Comparison of ENCODE assay signal across 16 mouse cellular contexts in genomic region chr11:115843141-115843890, GRCm38 (mm10). TPM values are rescaled to one million over a fixed set of nuclear protein-coding genes. Genes with fewer than 3 reads are reported as not detected.
DNase-seq lines count a peak whose midpoint lies in the region; ATAC-seq and TF ChIP-seq lines count a peak whose summit lies in the region.
"Had no signal": no experiment of that assay in that cellular context is flagged by ENCODE, and none has a peak within 500 bp of the region (broad histone marks: within the 10 kb centered on the region; RNA-seq: fewer than 3 reads in every experiment).

No protein-coding gene starts in this region.

- no peak for TF ChIP-seq EP300 in heart, postnatal 0 days (IDR thresholded peaks at IDR 0.05; ENCODE audit: low read depth)

- H3K4me1 ChIP-seq in heart, postnatal 0 days (ENCODE audit: control insufficient read depth, insufficient read depth) = peaks cover 41% of the 10 kb centered on the region
- H3K4me1 ChIP-seq in E14TG2a.4 (replicated peaks; ENCODE audit: low read depth, low read length) (peaks cover 79% of the 10 kb centered on the region), G1E (ENCODE audit: insufficient read depth, low read depth, low read length) (peaks cover 57% of the 10 kb centered on the region)
- peaks cover 52% of the 10 kb centered on the region for H3K4me1 ChIP-seq in liver, embryonic 11.5 days (replicated peaks; ENCODE audit: control insufficient read depth, insufficient read depth, low read length)

- no peak overlapping the region for H3K4me3 ChIP-seq in heart, postnatal 0 days (ENCODE audit: low read depth, low read length)
- peak overlapping the region; percentile 52 for H3K4me3 ChIP-seq in E14TG2a.4 (replicated peaks; ENCODE audit: low read length)
- H3K4me3 ChIP-seq in G1E (ENCODE audit: low read depth, low read length) = peak overlapping the region; percentile 25; the same call in 1 of the 2 replicates
- no peak overlapping the region for H3K4me3 ChIP-seq in liver, embryonic 11.5 days (ENCODE audit: low read depth, low read length)
- H3K4me3 ChIP-seq: forebrain, embryonic 12.5 days; gastrocnemius, adult 2 months; hindbrain, embryonic 12.5 days; layer of hippocampus, adult 2 months had no signal

- no peaks in the 10 kb centered on the region for H3K9me3 ChIP-seq in heart, postnatal 0 days (replicated peaks; ENCODE audit: control insufficient read depth, low read length)
- H3K9me3 ChIP-seq in E14TG2a.4 (ENCODE audit: low read length) (no peaks in the 10 kb centered on the region), G1E (replicated peaks) (no peaks in the 10 kb centered on the region)
- H3K9me3 ChIP-seq in liver, embryonic 11.5 days (ENCODE audit: control insufficient read depth, low read length) = peaks cover 3% of the 10 kb centered on the region
- H3K9me3 ChIP-seq: hindbrain, embryonic 12.5 days had no signal

- H3K27ac ChIP-seq in heart, postnatal 0 days (ENCODE audit: low read depth) = peak overlapping the region; percentile 93
- peak overlapping the region; percentile 87 for H3K27ac ChIP-seq in liver, embryonic 11.5 days (ENCODE audit: low read depth, low read length)
- H3K27ac ChIP-seq: gastrocnemius, adult 2 months; layer of hippocampus, adult 2 months had no signal

- 74% methylated on average over 14 of the region's 14 CpGs for WGBS in heart, postnatal 0 days
- 79% methylated on average over 12 of the region's 14 CpGs for WGBS in liver, embryonic 11.5 days

- H3K36me3 ChIP-seq in heart, postnatal 0 days (replicated peaks; ENCODE audit: control insufficient read depth, insufficient read depth, low read length) = peaks cover 25% of the 10 kb centered on the region
- H3K36me3 ChIP-seq in E14TG2a.4 (ENCODE audit: insufficient read depth, low read length) = peaks cover 41% of the 10 kb centered on the region
- H3K36me3 ChIP-seq in G1E (replicated peaks) = peaks cover 57% of the 10 kb centered on the region
- H3K36me3 ChIP-seq in liver, embryonic 11.5 days (ENCODE audit: control insufficient read depth, insufficient read depth, low read length) = peaks cover 15% of the 10 kb centered on the region
- H3K36me3 ChIP-seq: forebrain, embryonic 12.5 days; hindbrain, embryonic 12.5 days had no signal

- H3K9ac ChIP-seq in heart, postnatal 0 days (replicated peaks; ENCODE audit: low read depth, low read length) = no peak overlapping the region
- H3K9ac ChIP-seq in liver, embryonic 11.5 days (ENCODE audit: low read depth, low read length) = no peak overlapping the region; the same call in 1 of the 2 replicates
- H3K9ac ChIP-seq: hindbrain, embryonic 12.5 days had no signal

- no peak for TF ChIP-seq CTCF in heart, postnatal 0 days (IDR thresholded peaks at IDR 0.05; ENCODE audit: low read depth)
- TF ChIP-seq CTCF in E14TG2a.4 (conservative IDR thresholded peaks at IDR 0.05; ENCODE audit: low read length) = no peak
- no peak for TF ChIP-seq CTCF in G1E (IDR thresholded peaks at IDR 0.05; ENCODE audit: low read depth, low read length)

- DNase-seq in heart, postnatal 0 days (ENCODE audit: low spot score) = no peak
- no peak for DNase-seq in heart, adult 11 months
- no peak for DNase-seq in G1E (ENCODE audit: low spot score)
- DNase-seq in liver, embryonic 11.5 days (ENCODE audit: low spot score) = no peak
- no peak for DNase-seq in thymus, postnatal 0 days (ENCODE audit: low spot score)
- no peak for DNase-seq in adrenal gland, postnatal 10 days
- DNase-seq: cerebellum, adult 8-10 months; gastrocnemius, adult 2 months; lung, postnatal 14 days; midbrain, embryonic 14.5 days; thymus, postnatal 14 days had no signal

- no peak overlapping the region for H3K4me2 ChIP-seq in heart, postnatal 0 days (ENCODE audit: low read depth, low read length)
- H3K4me2 ChIP-seq in liver, embryonic 11.5 days = no peak overlapping the region
- H3K4me2 ChIP-seq: forebrain, embryonic 12.5 days; hindbrain, embryonic 12.5 days had no signal

- no peaks in the 10 kb centered on the region for H3K27me3 ChIP-seq in heart, postnatal 0 days (ENCODE audit: control insufficient read depth, insufficient read depth, low read length)
- H3K27me3 ChIP-seq in E14TG2a.4 (ENCODE audit: insufficient read depth, low read length) (no peaks in the 10 kb centered on the region), G1E (ENCODE audit: insufficient read depth, low read length) (no peaks in the 10 kb centered on the region)
- no peaks in the 10 kb centered on the region for H3K27me3 ChIP-seq in liver, embryonic 11.5 days (replicated peaks; ENCODE audit: control insufficient read depth, insufficient read depth, low read length)
- H3K27me3 ChIP-seq: forebrain, embryonic 12.5 days; hindbrain, embryonic 12.5 days had no signal

- no peak for ATAC-seq in heart, postnatal 0 days (ENCODE audit: insufficient read depth, low read depth)
- ATAC-seq in G1E (ENCODE audit: extremely low read depth, insufficient number of reproducible peaks, low FRiP score, poor library complexity, severe bottlenecking) = no peak
- no peak for ATAC-seq in liver, embryonic 11.5 days (replicated peaks; ENCODE audit: low FRiP score)
- ATAC-seq: activated CD4-positive, CD25-positive, alpha-beta regulatory T cell, adult 4 months had no signal

RNA-seq across cellular contexts. Expression of gene Myo15b, which starts 14.9 kb away (rescaled TPM):
- total RNA-seq in heart, postnatal 0 days (2014; rRNA removed; ENCODE audit: low replicate concordance) = not detected in 2 replicates
- 0.04 and 0.11 TPM in 2 replicates for polyA plus RNA-seq in heart, postnatal 0 days (2015; fragmentation: Nextera tagmentation; extraction: Ambion mirVana)
- total RNA-seq in G1E (2014; fragmentation: Nextera tagmentation) (1.1 TPM in 1 of 2 replicates, not detected in the other), G1E (2017) (0.16 and 0.17 TPM in 2 replicates)
- polyA plus RNA-seq in G1E (2012) = 0.33 and 0.35 TPM in 2 replicates
- 0.56 and 0.89 TPM in 2 replicates for polyA plus RNA-seq in liver, embryonic 11.5 days (2014; fragmentation: Nextera tagmentation; extraction: Ambion mirVana)
- 1.4 and 1.5 TPM in 2 replicates for polyA plus RNA-seq in thymus, postnatal 0 days (2015; fragmentation: Nextera tagmentation; extraction: Ambion mirVana)
- total RNA-seq in adrenal gland, postnatal 10 days (2021) = 1 to 10 TPM in 1 of 2 experiments, under 1 TPM in 1; 0.91 to 1.2 TPM
- total RNA-seq: gastrocnemius, adult 2 months had no signal
- polyA plus RNA-seq: activated CD4-positive, CD25-positive, alpha-beta regulatory T cell, adult 4 months; midbrain, embryonic 14.5 days had no signal

RNA-seq across cellular contexts. Expression of gene Llgl2, which starts 19.5 kb away (rescaled TPM):
- total RNA-seq in heart, postnatal 0 days (2014; rRNA removed; ENCODE audit: low replicate concordance) = 49.8 and 85.5 TPM in 2 replicates
- 12.7 and 14.1 TPM in 2 replicates for polyA plus RNA-seq in heart, postnatal 0 days (2015; fragmentation: Nextera tagmentation; extraction: Ambion mirVana)
- 9.3 and 10.2 TPM in 2 replicates for total RNA-seq in G1E (2014; fragmentation: Nextera tagmentation)
- 8.0 and 10.5 TPM in 2 replicates for total RNA-seq in G1E (2017)
- polyA plus RNA-seq in G1E (2012) = 18.1 and 22.5 TPM in 2 replicates
- 15.6 and 18.7 TPM in 2 replicates for polyA plus RNA-seq in liver, embryonic 11.5 days (2014; fragmentation: Nextera tagmentation; extraction: Ambion mirVana)
- 15.6 and 15.7 TPM in 2 replicates for polyA plus RNA-seq in thymus, postnatal 0 days (2015; fragmentation: Nextera tagmentation; extraction: Ambion mirVana)
- total RNA-seq in adrenal gland, postnatal 10 days (2021) = 10 to 100 TPM; 12.7 to 14.0 TPM

RNA-seq across cellular contexts. Expression of gene Tsen54, which starts 28.8 kb away (rescaled TPM):
- total RNA-seq in heart, postnatal 0 days (2014; rRNA removed; ENCODE audit: low replicate concordance) = 35.5 and 58.5 TPM in 2 replicates
- polyA plus RNA-seq in heart, postnatal 0 days (2015; fragmentation: Nextera tagmentation; extraction: Ambion mirVana) = 14.8 and 17.7 TPM in 2 replicates
- 6.2 and 6.6 TPM in 2 replicates for total RNA-seq in G1E (2014; fragmentation: Nextera tagmentation)
- 16.8 and 18.7 TPM in 2 replicates for total RNA-seq in G1E (2017)
- 33.0 and 37.5 TPM in 2 replicates for polyA plus RNA-seq in G1E (2012)
- polyA plus RNA-seq in liver, embryonic 11.5 days (2014; fragmentation: Nextera tagmentation; extraction: Ambion mirVana) = 36.1 and 36.4 TPM in 2 replicates
- 23.4 and 23.5 TPM in 2 replicates for polyA plus RNA-seq in thymus, postnatal 0 days (2015; fragmentation: Nextera tagmentation; extraction: Ambion mirVana)
- total RNA-seq in adrenal gland, postnatal 10 days (2021) = 10 to 100 TPM; 13.8 to 19.4 TPM

RNA-seq across cellular contexts. Expression of gene Caskin2, which starts 29.9 kb away (rescaled TPM):
- 62.1 and 107 TPM in 2 replicates for total RNA-seq in heart, postnatal 0 days (2014; rRNA removed; ENCODE audit: low replicate concordance)
- 12.6 and 14.2 TPM in 2 replicates for polyA plus RNA-seq in heart, postnatal 0 days (2015; fragmentation: Nextera tagmentation; extraction: Ambion mirVana)
- total RNA-seq in G1E (2014; fragmentation: Nextera tagmentation) (not detected in 2 replicates), G1E (2017) (0.17 and 0.33 TPM in 2 replicates)
- 0.02 and 0.04 TPM in 2 replicates for polyA plus RNA-seq in G1E (2012)
- 13.5 and 14.0 TPM in 2 replicates for polyA plus RNA-seq in liver, embryonic 11.5 days (2014; fragmentation: Nextera tagmentation; extraction: Ambion mirVana)
- polyA plus RNA-seq in thymus, postnatal 0 days (2015; fragmentation: Nextera tagmentation; extraction: Ambion mirVana) = 3.5 and 3.7 TPM in 2 replicates
- total RNA-seq in adrenal gland, postnatal 10 days (2021) = 10 to 100 TPM; 43.3 to 47.0 TPM

RNA-seq across cellular contexts. Expression of gene Smim5, which starts 56.5 kb away (rescaled TPM):
- total RNA-seq in heart, postnatal 0 days (2014; rRNA removed; ENCODE audit: low replicate concordance) = 57.5 and 83.0 TPM in 2 replicates
- polyA plus RNA-seq in heart, postnatal 0 days (2015; fragmentation: Nextera tagmentation; extraction: Ambion mirVana) = 79.3 and 93.3 TPM in 2 replicates
- total RNA-seq in G1E (2014; fragmentation: Nextera tagmentation) (8.0 and 14.7 TPM in 2 replicates), G1E (2017) (30.0 and 38.1 TPM in 2 replicates)
- 10.0 and 11.7 TPM in 2 replicates for polyA plus RNA-seq in G1E (2012)
- polyA plus RNA-seq in liver, embryonic 11.5 days (2014; fragmentation: Nextera tagmentation; extraction: Ambion mirVana) = 39.5 and 45.9 TPM in 2 replicates
- polyA plus RNA-seq in thymus, postnatal 0 days (2015; fragmentation: Nextera tagmentation; extraction: Ambion mirVana) = 35.4 and 39.8 TPM in 2 replicates
- total RNA-seq in adrenal gland, postnatal 10 days (2021) = 1 to 10 TPM; 1.5 to 2.6 TPM

Comparison
In these comparisons a context has a peak if more than half of its experiments do, and no peak if none do; other contexts are left out.
1. H3K4me3 ChIP-seq: peak in E14TG2a.4 (single experiment) and G1E (single experiment); none in heart, postnatal 0 days (single experiment) and liver, embryonic 11.5 days (single experiment).